Mouse (Mus musculus) right cerebral cortex, adult 18-20 months (tissue): ENCODE results near the gene Gm3099.
"Not testable (repeated sequence)": the region's sequence is repeated elsewhere in the genome, so short reads cannot be mapped to it uniquely, and the experiment has no call there.

Experiments used
- DNase-seq: peaks from one replicate; pipeline ENCODE4 v3.0.0; 2022; ENCODE audit warnings: mixed read lengths

The Gm3099 gene

DNA sequence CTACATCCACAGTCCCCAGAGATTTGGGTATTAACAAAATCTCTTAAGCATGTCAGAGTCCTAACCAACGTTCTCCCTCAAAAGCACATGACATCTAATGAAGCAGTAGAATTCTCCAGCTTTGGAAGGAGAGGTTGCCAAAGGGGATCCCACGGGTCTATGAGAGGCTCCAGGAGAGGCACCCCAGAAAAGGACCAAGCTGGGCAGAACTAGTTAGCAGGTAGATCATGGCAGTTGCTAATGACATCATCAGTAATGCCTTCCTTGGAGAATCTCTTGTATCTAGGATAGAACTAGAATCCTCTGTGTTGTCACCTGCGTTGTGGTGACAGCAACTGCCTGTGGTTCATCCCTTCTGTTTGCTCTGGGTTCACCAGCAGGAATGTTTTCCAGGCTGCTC is at the start of gene Gm3099:
Gm3099 (plus strand) TSS at position 301 of the 400 bp plus-strand sequence.
- not testable (repeated sequence) for DNase-seq

DNA sequence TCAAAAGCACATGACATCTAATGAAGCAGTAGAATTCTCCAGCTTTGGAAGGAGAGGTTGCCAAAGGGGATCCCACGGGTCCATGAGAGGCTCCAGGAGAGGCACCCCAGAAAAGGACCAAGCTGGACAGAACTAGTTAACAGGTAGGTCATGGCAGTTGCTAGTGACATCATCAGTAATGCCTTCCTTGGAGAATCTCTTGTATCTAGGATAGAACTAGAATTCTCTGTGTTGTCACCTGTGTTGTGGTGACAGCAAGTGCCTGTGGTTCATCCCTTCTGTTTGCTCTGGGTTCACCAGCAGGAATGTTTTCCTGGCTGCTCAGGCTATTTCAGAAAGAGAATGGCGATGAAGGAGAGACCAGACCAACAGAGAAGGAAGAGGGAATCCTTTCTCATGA is 34.9 kb upstream of the Gm3099 start, which contains the start of gene Gm3095:
Gm3095 (plus strand) TSS at position 301 of the 400 bp plus-strand sequence.
- DNase-seq = not testable (repeated sequence)

DNA sequence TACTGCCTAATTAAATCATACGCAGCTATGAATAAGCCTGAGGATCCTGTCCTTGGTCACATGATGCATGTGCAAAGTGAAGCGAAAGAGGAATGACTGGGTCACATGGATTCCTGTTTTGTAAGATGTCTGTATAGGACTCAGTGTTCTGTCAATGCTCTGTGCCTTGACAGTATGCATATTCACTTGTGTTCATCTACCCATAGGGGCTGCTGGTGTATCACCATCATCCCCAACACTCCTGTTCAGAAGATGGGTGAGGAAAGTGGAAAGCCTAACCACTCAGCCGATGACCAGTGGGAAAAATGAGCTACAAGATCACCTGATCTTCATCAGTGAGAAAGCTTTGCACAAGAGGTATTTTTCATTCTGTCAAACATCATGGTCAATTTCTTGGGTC is 25.4 kb downstream of the Gm3099 start, which contains the start of gene Gm5796:
Gm5796 (plus strand) TSS at position 301 of the 400 bp plus-strand sequence.
- not testable (repeated sequence) for DNase-seq
